Mouse (Mus musculus) CH12.LX (cell line): ENCODE measurements around the gene Scn4a.

ENCODE experiments used
- CHD1 ChIP-seq: IDR thresholded peaks from 2 replicates; pipeline ENCODE4 v1.6.1; 2012; ENCODE audit warnings: low read depth, low read length, improper control_type of control experiment, inconsistent platforms
- CTCF ChIP-seq, 2 experiments: IDR thresholded peaks in 1 of 2; conservative IDR thresholded peaks in 1 of 2; 2 replicates each; pipeline ENCODE4 v1.5.1; 2011 to 2012; ENCODE audit warnings: low read depth in 2 of 2, low read length in 2 of 2, improper control_type of control experiment in 1 of 2, inconsistent platforms in 1 of 2, mild to moderate bottlenecking in 1 of 2, moderate library complexity in 1 of 2
- E2F4 ChIP-seq: IDR thresholded peaks from 2 replicates; pipeline ENCODE4 v1.6.1; 2011; ENCODE audit warnings: low read depth, low read length, improper control_type of control experiment; ENCODE audit not compliant: insufficient replicate concordance
- EP300 ChIP-seq: IDR thresholded peaks from 2 replicates; pipeline ENCODE4 v1.6.1; 2011; ENCODE audit warnings: low read length, improper control_type of control experiment
- JUND ChIP-seq: conservative IDR thresholded peaks from 2 replicates; pipeline ENCODE4 v1.6.1; 2011; ENCODE audit warnings: low read depth, low read length, improper control_type of control experiment
- MAZ ChIP-seq: IDR thresholded peaks from 2 replicates; pipeline ENCODE4 v1.6.1; 2012; ENCODE audit warnings: low read depth, mild to moderate bottlenecking, inconsistent platforms, low read length, improper control_type of control experiment, moderate library complexity
- MYC ChIP-seq: IDR thresholded peaks from 2 replicates; pipeline ENCODE4 v1.6.1; 2011; ENCODE audit warnings: low read depth, mild to moderate bottlenecking, improper control_type of control experiment, low read length
- POLR2A ChIP-seq: IDR thresholded peaks from 2 replicates; pipeline ENCODE4 v1.6.1; 2011; ENCODE audit warnings: low read depth, mild to moderate bottlenecking, improper control_type of control experiment, low read length
- POLR2AphosphoS2 ChIP-seq: IDR thresholded peaks from 2 replicates; pipeline ENCODE4 v1.6.1; 2011; ENCODE audit warnings: low read depth, low read length, improper control_type of control experiment
- RCOR1 ChIP-seq: conservative IDR thresholded peaks from 2 replicates; pipeline ENCODE4 v1.6.1; 2012; ENCODE audit warnings: low read depth, mild to moderate bottlenecking, inconsistent platforms, low read length, improper control_type of control experiment
- TCF12 ChIP-seq: IDR thresholded peaks from 2 replicates; pipeline ENCODE4 v1.6.1; 2014; ENCODE audit warnings: low read depth, mild to moderate bottlenecking, inconsistent platforms, low read length, improper control_type of control experiment
- UBTF ChIP-seq: IDR thresholded peaks from 2 replicates; pipeline ENCODE4 v1.6.1; 2012; ENCODE audit warnings: low read depth, mild to moderate bottlenecking, inconsistent platforms, low read length, improper control_type of control experiment, moderate library complexity
- USF1 ChIP-seq: IDR thresholded peaks from 2 replicates; pipeline ENCODE4 v1.6.1; 2014; ENCODE audit warnings: low read depth, mild to moderate bottlenecking, inconsistent platforms, low read length, improper control_type of control experiment

- TF ChIP-seq CTCF (conservative IDR thresholded peaks at IDR 0.05 in 1 of 2, IDR thresholded peaks at IDR 0.05 in 1 of 2; ENCODE audit: low read depth in 2 of 2, low read length in 2 of 2) (no peak), POLR2A (peak; percentile 85), E2F4 (0 out of 2 replicates have a peak, but pooled peaks have one; percentile 37), CHD1 (peak; percentile 25; the same call in 1 of the 2 replicates), MYC (no peak), EP300 (no peak), POLR2AphosphoS2 (no peak), USF1 (no peak), RCOR1 (peak; percentile 87; the same call in 1 of the 2 replicates), MAZ (peak; percentile 83), TCF12 (peak; percentile 79; the same call in 1 of the 2 replicates), JUND (no peak), UBTF (peak; percentile 99)
These were observed 80.3 kb downstream of the Scn4a start, which contains the start of gene Smarcd2 for GRCm38 (mm10) chr11:106272644-106273310.
